Mouse (Mus musculus) ES-Bruce4 (cell line): Measurements from ENCODE around the gene Adamtsl5. TPM values are rescaled to one million over a fixed set of nuclear protein-coding genes. Genes with fewer than 3 reads are reported as not detected.

ENCODE experiments used
- H3K27ac ChIP-seq: 2 replicates; pipeline ENCODE4 v1.5.1; 2012; ENCODE audit warnings: low read length, inconsistent platforms; ENCODE audit not compliant: insufficient read depth
- H3K27me3 ChIP-seq: 2 replicates; pipeline ENCODE4 v1.6.1; 2012; ENCODE audit warnings: mild to moderate bottlenecking, low read length, inconsistent platforms; ENCODE audit not compliant: control insufficient read depth, poor library complexity, insufficient read depth, severe bottlenecking
- H3K36me3 ChIP-seq: 2 replicates; pipeline ENCODE4 v1.6.1; 2012; ENCODE audit warnings: inconsistent platforms, mild to moderate bottlenecking, low read length, moderate library complexity; ENCODE audit not compliant: control insufficient read depth, poor library complexity, insufficient read depth, severe bottlenecking
- H3K4me1 ChIP-seq: one replicate; pipeline ENCODE4 v1.8.1; 2011; ENCODE audit warnings: low read length; ENCODE audit not compliant: control insufficient read depth, insufficient read depth
- H3K4me3 ChIP-seq: 2 replicates; pipeline ENCODE4 v1.5.1; 2011; ENCODE audit warnings: low read depth, mild to moderate bottlenecking, low read length
- H3K9ac ChIP-seq: 2 replicates; pipeline ENCODE4 v1.6.1; 2012; ENCODE audit warnings: low read depth, mild to moderate bottlenecking, inconsistent platforms; ENCODE audit not compliant: poor library complexity, severe bottlenecking
- H3K9me3 ChIP-seq: replicated peaks from 2 replicates; pipeline ENCODE4 v1.6.1; 2012; ENCODE audit warnings: mild to moderate bottlenecking, low read length, inconsistent platforms; ENCODE audit not compliant: control insufficient read depth, poor library complexity, insufficient read depth, severe bottlenecking
- CTCF ChIP-seq: IDR thresholded peaks from one replicate; pipeline ENCODE4 v1.8.1; 2011; ENCODE audit warnings: low read depth, low read length
- EP300 ChIP-seq: IDR thresholded peaks from 2 replicates; pipeline ENCODE4 v1.6.1; 2011; ENCODE audit warnings: low read depth, low read length; ENCODE audit not compliant: insufficient read depth
- POLR2A ChIP-seq: IDR thresholded peaks from one replicate; pipeline ENCODE4 v1.8.1; 2011; ENCODE audit warnings: low read length; ENCODE audit not compliant: insufficient read depth
- polyA plus RNA-seq: library from polyadenylated mRNA; stranded (reverse); fragments of >200 nt; gene quantifications from 2 replicates; pipeline ENCODE4 v1.2.4, GENCODE M21; 2011; ENCODE audit warnings: low read depth; ENCODE audit not compliant: missing spikeins, insufficient read depth, insufficient read length

The Adamtsl5 gene
- polyA plus RNA-seq, 1 experiment = 3.8 TPM

DNA sequence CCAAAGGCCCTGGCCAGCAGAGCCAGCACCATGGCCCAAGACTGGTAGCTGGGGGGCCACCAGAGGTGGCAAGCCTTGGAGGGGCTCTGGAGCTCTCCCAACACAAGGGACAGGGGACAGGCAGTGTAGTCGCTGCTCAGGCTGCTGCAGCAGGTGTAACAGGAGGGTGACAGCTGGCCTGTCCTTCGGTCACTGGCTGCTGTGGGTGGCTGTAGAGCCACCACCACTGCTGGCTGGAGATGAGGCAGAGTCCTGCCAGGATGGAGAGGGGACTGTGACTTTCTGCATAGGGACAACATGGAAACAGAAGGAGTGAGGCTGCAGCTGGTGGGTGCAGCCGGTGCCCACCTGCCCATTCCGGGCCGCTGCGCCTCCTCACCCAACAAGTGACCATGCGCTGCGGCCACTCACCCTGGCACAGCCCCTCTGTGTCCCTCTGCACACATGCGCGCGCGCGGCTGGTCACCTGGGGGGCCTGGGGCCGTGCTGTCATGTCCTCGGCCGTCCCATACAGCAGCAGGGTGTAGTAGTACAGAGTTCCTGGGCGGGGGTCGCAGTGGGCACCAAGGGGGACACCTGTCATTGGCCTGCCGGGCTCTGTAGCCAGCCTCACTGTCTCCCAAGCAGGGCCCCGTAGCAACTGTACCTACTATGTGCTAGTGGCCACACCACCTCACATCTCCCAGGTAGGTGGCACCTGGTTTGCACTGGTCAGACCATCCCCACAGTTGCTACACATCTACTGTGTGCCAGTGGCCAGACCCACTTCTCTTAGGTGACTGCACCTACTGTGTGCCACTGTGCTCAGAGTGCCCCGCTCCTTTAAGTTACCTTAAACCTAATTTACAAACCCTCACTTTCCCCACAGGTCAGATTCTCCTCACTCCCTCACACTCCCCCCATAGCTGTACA, 26.3 kb downstream of the Adamtsl5 start:
- no peaks in the 10 kb centered on the region for H3K9me3 ChIP-seq
- H3K4me3 ChIP-seq = no peak overlapping the region
- H3K4me1 ChIP-seq = peaks cover 1% of the 10 kb centered on the region
- H3K36me3 ChIP-seq = no peaks in the 10 kb centered on the region
- no peaks in the 10 kb centered on the region for H3K27me3 ChIP-seq
- no peak overlapping the region for H3K9ac ChIP-seq
- no peak for TF ChIP-seq CTCF
- no peak for TF ChIP-seq EP300
- TF ChIP-seq POLR2A = no peak
- no peak overlapping the region for H3K27ac ChIP-seq

DNA sequence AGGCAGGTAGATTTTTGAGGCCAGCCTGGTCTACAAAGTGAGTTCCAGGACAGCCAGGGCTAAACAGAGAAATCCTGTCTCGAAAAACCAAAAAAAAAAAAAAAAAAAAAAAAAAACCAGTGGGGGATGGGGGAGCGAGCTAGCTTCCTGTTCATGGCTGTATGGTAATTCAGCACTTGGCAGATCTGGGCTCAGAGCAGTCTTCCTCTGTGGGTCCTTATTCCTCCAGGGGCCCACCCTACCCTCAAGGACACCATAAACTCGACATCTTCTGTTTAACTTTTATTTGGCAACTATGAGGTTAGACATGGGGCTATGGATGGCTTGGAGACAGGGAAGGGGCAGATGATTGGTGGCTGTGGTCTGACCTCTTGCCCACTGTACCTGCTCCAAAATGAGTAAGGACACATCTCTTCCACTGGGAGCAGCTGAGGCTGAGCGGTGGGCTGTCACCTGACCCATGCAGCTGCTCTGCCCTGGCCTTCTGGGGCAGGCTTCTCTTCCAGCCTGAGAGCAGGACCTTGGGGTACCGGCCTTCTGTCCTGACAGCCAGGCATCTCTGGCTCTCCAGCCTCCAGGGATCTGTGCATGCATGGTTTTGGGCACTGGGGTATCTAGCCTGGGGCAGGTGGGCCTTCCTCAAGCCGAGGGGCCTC, 27.1 kb downstream of the Adamtsl5 start:
- no peak overlapping the region for H3K9ac ChIP-seq
- TF ChIP-seq EP300 (no peak), CTCF (no peak), POLR2A (no peak)
- no peaks in the 10 kb centered on the region for H3K27me3 ChIP-seq
- H3K27ac ChIP-seq = no peak overlapping the region
- no peaks in the 10 kb centered on the region for H3K9me3 ChIP-seq
- no peak overlapping the region for H3K4me3 ChIP-seq
- peaks cover 1% of the 10 kb centered on the region for H3K4me1 ChIP-seq
- H3K36me3 ChIP-seq = no peaks in the 10 kb centered on the region

DNA sequence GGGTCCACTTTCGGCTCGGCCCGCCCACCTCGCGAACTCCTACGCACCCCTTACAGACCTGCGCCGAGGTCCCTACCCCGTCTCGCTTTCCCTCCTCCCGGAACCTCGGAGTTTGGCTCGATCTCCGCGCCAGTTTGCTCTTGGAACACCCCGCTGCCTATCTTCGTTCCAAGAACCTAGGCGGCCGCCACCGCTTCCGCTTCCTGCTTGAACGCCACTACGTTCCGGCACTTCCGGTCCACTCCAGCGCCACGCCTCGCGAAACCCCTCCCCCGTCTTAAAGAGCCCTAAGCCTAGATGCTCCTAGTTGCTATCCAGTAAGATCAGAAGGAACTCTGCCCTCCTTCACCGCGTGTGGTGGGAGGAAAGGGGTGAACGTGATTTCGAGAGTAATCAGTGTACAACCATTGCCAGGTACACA, 27.9 kb downstream of the Adamtsl5 start, which contains the start of gene 2310011J03Rik:
2310011J03Rik (minus strand) TSS at position 198 of the 421 bp plus-strand sequence.
- no peaks in the 10 kb centered on the region for H3K36me3 ChIP-seq
- H3K9ac ChIP-seq = peak within 1 kb of the TSS; percentile 67
- peaks cover 1% of the 10 kb centered on the region for H3K4me1 ChIP-seq
- H3K27ac ChIP-seq = peak within 1 kb of the TSS; percentile 37; the same call in 1 of the 2 replicates
- peak within 1 kb of the TSS; percentile 83 for H3K4me3 ChIP-seq
- H3K27me3 ChIP-seq = no peaks in the 10 kb centered on the region
- no peaks in the 10 kb centered on the region for H3K9me3 ChIP-seq
- no peak for TF ChIP-seq EP300

DNA sequence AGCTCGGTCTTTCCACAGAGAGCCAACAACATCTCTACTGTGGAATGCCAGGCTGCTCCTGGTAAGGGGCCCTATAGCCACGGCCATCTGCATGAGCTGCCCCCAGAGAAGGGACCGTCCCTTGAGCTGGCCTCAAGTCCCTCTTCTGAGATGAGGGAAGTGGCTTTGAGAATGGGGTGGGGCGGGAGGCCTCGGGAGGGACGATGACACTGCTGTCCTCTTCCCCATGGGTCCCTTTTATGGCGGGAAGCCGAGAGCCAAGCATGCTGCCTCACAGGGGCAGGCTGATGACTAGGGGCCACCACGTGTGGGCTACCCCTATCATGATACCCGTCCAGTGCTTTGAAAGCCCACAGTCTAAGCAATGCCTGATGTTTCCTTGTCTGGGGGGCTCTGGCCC, 31.2 kb downstream of the Adamtsl5 start:
- H3K4me1 ChIP-seq = peaks cover 1% of the 10 kb centered on the region
- H3K4me3 ChIP-seq = no peak overlapping the region
- no peaks in the 10 kb centered on the region for H3K36me3 ChIP-seq
- no peak overlapping the region for H3K9ac ChIP-seq
- TF ChIP-seq POLR2A (no peak), EP300 (no peak), CTCF (no peak)
- H3K27ac ChIP-seq = no peak overlapping the region
- no peaks in the 10 kb centered on the region for H3K9me3 ChIP-seq
- H3K27me3 ChIP-seq = no peaks in the 10 kb centered on the region

DNA sequence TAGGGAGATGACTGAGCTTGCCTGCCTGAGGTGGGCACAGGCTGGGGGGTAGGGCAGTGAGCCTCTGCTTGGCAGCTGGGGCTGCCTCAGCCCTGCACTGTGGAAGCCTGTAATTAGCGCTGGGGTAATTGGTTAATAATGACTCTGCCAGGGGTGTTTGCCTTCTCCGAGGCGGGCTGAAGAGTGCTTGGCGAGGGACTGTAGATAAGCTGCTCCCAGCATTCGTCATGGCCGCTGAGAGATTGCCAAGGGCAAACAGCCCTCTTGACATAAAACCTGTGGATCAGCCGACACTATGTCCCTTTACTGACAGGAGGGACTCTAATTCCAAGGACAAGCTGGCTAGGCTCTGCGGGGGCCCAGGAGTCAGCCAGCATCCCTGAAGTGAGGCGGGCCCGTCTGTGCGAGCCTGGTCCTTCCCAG, 31.8 kb downstream of the Adamtsl5 start:
- H3K9ac ChIP-seq = no peak overlapping the region
- no peaks in the 10 kb centered on the region for H3K27me3 ChIP-seq
- H3K27ac ChIP-seq = no peak overlapping the region
- no peak overlapping the region for H3K4me3 ChIP-seq
- TF ChIP-seq CTCF = no peak
- no peaks in the 10 kb centered on the region for H3K9me3 ChIP-seq
- peaks cover 1% of the 10 kb centered on the region for H3K4me1 ChIP-seq
- H3K36me3 ChIP-seq = no peaks in the 10 kb centered on the region

DNA sequence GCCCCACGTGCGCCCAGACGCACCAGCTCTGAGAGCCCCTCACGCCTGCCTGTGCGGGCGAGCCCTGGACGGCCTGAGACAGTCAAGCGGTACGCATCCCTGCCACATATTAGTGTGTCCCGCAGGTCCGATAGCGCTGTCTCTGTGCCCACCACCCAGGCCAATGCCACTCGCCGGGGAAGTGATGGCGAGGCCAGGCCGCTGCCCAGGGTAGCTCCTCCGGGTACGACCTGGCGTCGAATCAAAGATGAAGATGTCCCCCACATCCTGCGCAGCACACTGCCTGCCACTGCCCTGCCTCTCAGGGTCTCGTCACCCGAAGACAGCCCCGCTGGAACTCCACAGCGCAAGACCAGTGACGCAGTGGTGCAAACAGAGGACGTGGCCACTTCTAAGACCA, 32.9 kb downstream of the Adamtsl5 start:
- Histone ChIP-seq H3K27ac (no peak overlapping the region), H3K4me1 (no peaks in the 10 kb centered on the region), H3K4me3 (peak overlapping the region; percentile 14), H3K27me3 (no peaks in the 10 kb centered on the region), H3K9ac (0 out of 2 replicates have a peak overlapping the region, but pooled peaks have one; percentile 9), H3K36me3 (no peaks in the 10 kb centered on the region), H3K9me3 (no peaks in the 10 kb centered on the region)
- TF ChIP-seq EP300 (no peak), CTCF (no peak), POLR2A (no peak)
